Mouse (Mus musculus) myocyte (in vitro differentiated cells): Measurements from ENCODE around the gene Sema4d. TPM values are rescaled to one million over a fixed set of nuclear protein-coding genes. Genes with fewer than 3 reads are reported as not detected.

ENCODE experiments used
- H3K27me3 ChIP-seq: one replicate; pipeline ENCODE4 v1.6.1; 2011; ENCODE audit not compliant: control insufficient read depth, insufficient read depth, insufficient read length
- H3K36me3 ChIP-seq: one replicate; pipeline ENCODE4 v1.6.1; 2011; ENCODE audit not compliant: control insufficient read depth, insufficient read depth
- H3K4me2 ChIP-seq: one replicate; pipeline ENCODE4 v1.6.1; 2011; ENCODE audit warnings: low read depth, control low read depth
- H3K4me3 ChIP-seq: one replicate; pipeline ENCODE4 v1.5.1; 2011; ENCODE audit warnings: mild to moderate bottlenecking, control low read depth, moderate library complexity
- H3K79me2 ChIP-seq: one replicate; pipeline ENCODE4 v1.6.1; 2011; ENCODE audit not compliant: control insufficient read depth, insufficient read depth
- H3ac ChIP-seq: one replicate; pipeline ENCODE4 v1.6.1; 2011; ENCODE audit not compliant: control insufficient read depth, insufficient read length
- CEBPB ChIP-seq: IDR thresholded peaks from 2 replicates; pipeline ENCODE4 v1.6.1; 2011; ENCODE audit warnings: mild to moderate bottlenecking, moderate library complexity; ENCODE audit not compliant: poor library complexity, insufficient read depth, severe bottlenecking
- E2F4 ChIP-seq: IDR thresholded peaks from one replicate; pipeline ENCODE4 v1.6.1; 2011; ENCODE audit warnings: mild to moderate bottlenecking, control low read depth, moderate library complexity; ENCODE audit not compliant: insufficient read depth
- MAX ChIP-seq: IDR thresholded peaks from one replicate; pipeline ENCODE4 v1.6.1; 2011; ENCODE audit warnings: low read depth, mild to moderate bottlenecking, control low read depth
- MYOD1 ChIP-seq, 3 experiments: IDR thresholded peaks; one replicate each; pipeline ENCODE4 v1.6.1; 2011; ENCODE audit warnings: control low read depth in 2 of 3, low read depth in 2 of 3, mild to moderate bottlenecking in 2 of 3, moderate library complexity in 1 of 3; ENCODE audit not compliant: insufficient read length in 2 of 3, control insufficient read depth in 1 of 3
- MYOG ChIP-seq, 3 experiments: IDR thresholded peaks; one replicate each; pipeline ENCODE4 v1.6.1; 2011; ENCODE audit warnings: control low read depth in 2 of 3, low read depth in 2 of 3, mild to moderate bottlenecking in 2 of 3; ENCODE audit not compliant: insufficient read length in 2 of 3, control insufficient read depth in 1 of 3, insufficient read depth in 1 of 3
- POLR2A ChIP-seq: IDR thresholded peaks from one replicate; pipeline ENCODE4 v1.6.1; 2011; ENCODE audit warnings: low read depth, mild to moderate bottlenecking, control low read depth, moderate library complexity; ENCODE audit not compliant: insufficient read length
- POLR2AphosphoS2 ChIP-seq: IDR thresholded peaks from one replicate; pipeline ENCODE4 v1.6.1; 2011; ENCODE audit warnings: low read depth, control low read depth; ENCODE audit not compliant: insufficient read length
- REST ChIP-seq: IDR thresholded peaks from one replicate; pipeline ENCODE4 v1.6.1; 2011; ENCODE audit warnings: mild to moderate bottlenecking, control low read depth, moderate library complexity; ENCODE audit not compliant: insufficient read depth, insufficient read length
- SRF ChIP-seq: IDR thresholded peaks from one replicate; pipeline ENCODE4 v1.6.1; 2011; ENCODE audit warnings: low read depth; ENCODE audit not compliant: control insufficient read depth, insufficient read length
- TCF12 ChIP-seq: IDR thresholded peaks from one replicate; pipeline ENCODE4 v1.6.1; 2011; ENCODE audit warnings: mild to moderate bottlenecking, control low read depth; ENCODE audit not compliant: poor library complexity, insufficient read depth, severe bottlenecking
- TCF3 ChIP-seq: IDR thresholded peaks from one replicate; pipeline ENCODE4 v1.6.1; 2011; ENCODE audit warnings: low read depth, control low read depth; ENCODE audit not compliant: insufficient read length
- USF1 ChIP-seq: IDR thresholded peaks from one replicate; pipeline ENCODE4 v1.6.1; 2011; ENCODE audit warnings: low read depth, mild to moderate bottlenecking, control low read depth, moderate library complexity
- polyA plus RNA-seq: library from polyadenylated mRNA; unstranded; fragments of >200 nt; fragmentation: generic; extraction: Trizol; gene quantifications from one replicate; pipeline ENCODE4 v1.2.1, GENCODE M21; 2012; ENCODE audit warnings: missing spikeins

Sema4d gene
- polyA plus RNA-seq, 1 experiment: 15.3 TPM

- no peak overlapping the region for H3K4me3 ChIP-seq
- peaks cover 11% of the 10 kb centered on the region for H3K27me3 ChIP-seq
- H3K4me2 ChIP-seq: peak overlapping the region; percentile 46
- TF ChIP-seq MYOD1 (IDR thresholded peaks at IDR 0.05; ENCODE audit: control insufficient read depth in 1 of 3, insufficient read length in 2 of 3, low read depth in 2 of 3): peak in 2 of 3 experiments; percentile 57 to 83
- no peak for TF ChIP-seq E2F4
- TF ChIP-seq TCF12: peak; percentile 36
- no peak for TF ChIP-seq POLR2A
- TF ChIP-seq MYOG (IDR thresholded peaks at IDR 0.05; ENCODE audit: control insufficient read depth in 1 of 3, insufficient read depth in 1 of 3, insufficient read length in 2 of 3, low read depth in 2 of 3): peak in 2 of 3 experiments; percentile 78 to 90
- no peak for TF ChIP-seq POLR2AphosphoS2
- no peak for TF ChIP-seq USF1
- TF ChIP-seq TCF3: no peak
- no peak for TF ChIP-seq CEBPB
- H3K36me3 ChIP-seq: no peaks in the 10 kb centered on the region
- H3ac ChIP-seq: no peak overlapping the region
- no peaks in the 10 kb centered on the region for H3K79me2 ChIP-seq
These were observed 45.5 kb downstream of the Sema4d start for GRCm38 (mm10) chr13:51748009-51748552.

DNA sequence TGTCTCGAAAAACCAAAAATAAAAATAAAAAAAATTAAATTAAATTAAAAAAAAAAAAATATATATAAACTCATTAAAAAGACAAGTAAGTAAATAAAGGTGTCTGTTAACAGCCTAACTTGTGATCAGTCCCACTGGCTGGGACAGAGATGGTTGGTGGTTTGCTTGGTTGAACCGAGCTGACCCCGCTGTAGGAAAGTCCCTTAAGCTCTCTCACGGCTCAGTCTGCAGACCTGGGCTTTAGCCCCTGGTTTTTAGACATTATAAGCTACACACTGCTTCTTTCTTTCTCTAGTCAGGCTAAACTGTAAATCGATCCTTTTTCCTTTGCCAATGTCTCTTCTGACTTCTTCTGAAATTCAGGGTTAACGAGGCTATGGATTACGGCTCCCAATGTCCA is 46.5 kb downstream of the Sema4d start:
- Histone ChIP-seq H3ac (no peak overlapping the region), H3K4me2 (no peak overlapping the region), H3K27me3 (peaks cover 6% of the 10 kb centered on the region), H3K79me2 (no peaks in the 10 kb centered on the region), H3K4me3 (no peak overlapping the region), H3K36me3 (no peaks in the 10 kb centered on the region)
- TF ChIP-seq MAX: no peak
- TF ChIP-seq E2F4: no peak
- TF ChIP-seq TCF12: no peak
- TF ChIP-seq REST: no peak

- no peak overlapping the region for H3K4me3 ChIP-seq
- H3K27me3 ChIP-seq: peaks cover under 1% of the 10 kb centered on the region
- H3K4me2 ChIP-seq: no peak overlapping the region
- H3K36me3 ChIP-seq: no peaks in the 10 kb centered on the region
- H3ac ChIP-seq: no peak overlapping the region
- TF ChIP-seq E2F4: no peak
- no peak for TF ChIP-seq POLR2A
- TF ChIP-seq REST: no peak
- no peak for TF ChIP-seq MYOD1 (IDR thresholded peaks at IDR 0.05; ENCODE audit: control insufficient read depth in 1 of 3, insufficient read length in 2 of 3, low read depth in 2 of 3)
- TF ChIP-seq TCF3: no peak
- no peak for TF ChIP-seq MYOG (IDR thresholded peaks at IDR 0.05; ENCODE audit: control insufficient read depth in 1 of 3, insufficient read depth in 1 of 3, insufficient read length in 2 of 3, low read depth in 2 of 3)
- TF ChIP-seq SRF: no peak
- TF ChIP-seq MAX: no peak
- TF ChIP-seq TCF12: no peak
- no peak for TF ChIP-seq USF1
- no peak for TF ChIP-seq POLR2AphosphoS2
- TF ChIP-seq CEBPB: no peak
- no peaks in the 10 kb centered on the region for H3K79me2 ChIP-seq
These were observed 47.7 kb downstream of the Sema4d start for GRCm38 (mm10) chr13:51745862-51746261.

GRCm38 (mm10) chr13:51743855-51744254 is 49.7 kb downstream of the Sema4d start:
- no peak for TF ChIP-seq MYOG (IDR thresholded peaks at IDR 0.05; ENCODE audit: control insufficient read depth in 1 of 3, insufficient read depth in 1 of 3, insufficient read length in 2 of 3, low read depth in 2 of 3)
- no peak for TF ChIP-seq CEBPB
- TF ChIP-seq TCF3: no peak
- TF ChIP-seq MYOD1 (IDR thresholded peaks at IDR 0.05; ENCODE audit: control insufficient read depth in 1 of 3, insufficient read length in 2 of 3, low read depth in 2 of 3): no peak
- no peak for TF ChIP-seq MAX
- no peak for TF ChIP-seq SRF
- no peak for TF ChIP-seq POLR2A
- no peak for TF ChIP-seq TCF12
- TF ChIP-seq E2F4: no peak
- TF ChIP-seq POLR2AphosphoS2: no peak
- no peak for TF ChIP-seq REST
- no peak for TF ChIP-seq USF1
- Histone ChIP-seq H3K27me3 (no peaks in the 10 kb centered on the region), H3K4me2 (no peak overlapping the region), H3K36me3 (no peaks in the 10 kb centered on the region), H3K79me2 (no peaks in the 10 kb centered on the region), H3ac (no peak overlapping the region), H3K4me3 (no peak overlapping the region)

GRCm38 (mm10) chr13:51742551-51743052 is 50.9 kb downstream of the Sema4d start:
- no peaks in the 10 kb centered on the region for H3K36me3 ChIP-seq
- no peak overlapping the region for H3K4me3 ChIP-seq
- H3ac ChIP-seq: no peak overlapping the region
- TF ChIP-seq POLR2AphosphoS2 (no peak), CEBPB (no peak), E2F4 (no peak), USF1 (no peak)
- H3K79me2 ChIP-seq: no peaks in the 10 kb centered on the region
- H3K27me3 ChIP-seq: no peaks in the 10 kb centered on the region
- no peak overlapping the region for H3K4me2 ChIP-seq
